Mouse (Mus musculus): ENCODE results near the gene Gm37240. TPM values are rescaled to one million over a fixed set of nuclear protein-coding genes. Genes with fewer than 3 reads are reported as not detected.

Gm37240 gene
- polyA plus RNA-seq, 1 experiment from 2014 or later, result 15.1 TPM

DNA sequence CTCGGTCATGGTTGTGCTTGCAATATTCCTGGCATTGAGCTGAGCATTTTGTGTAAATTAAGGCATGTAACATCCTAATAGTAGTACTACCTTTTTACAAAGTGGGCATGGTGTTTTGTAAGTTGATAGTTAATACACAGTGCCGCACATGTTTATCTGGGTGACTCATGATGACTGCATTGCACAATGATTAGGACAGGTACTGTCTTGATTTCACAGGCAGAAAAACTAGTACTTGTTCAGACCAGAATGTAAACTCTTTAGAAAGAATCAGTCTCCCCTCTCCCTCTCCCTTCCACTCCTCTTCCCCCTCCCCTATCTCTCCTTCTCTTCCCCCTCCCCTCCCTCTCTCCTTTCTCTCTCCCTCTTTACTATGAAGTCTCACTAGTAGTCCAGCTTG, 1284.6 kb downstream of the Gm37240 start:
- Histone ChIP-seq H3K4me2 (replicated peaks; ENCODE audit: low read depth, low read length) (no peak overlapping the region), H3K36me3 (ENCODE audit: control insufficient read depth, insufficient read depth, low read length) (no peaks in the 10 kb centered on the region), H3K9ac (ENCODE audit: low read depth, low read length) (no peak overlapping the region), H3K4me1 (ENCODE audit: control insufficient read depth, insufficient read depth, low read length) (no peaks in the 10 kb centered on the region), H3K9me3 (ENCODE audit: control insufficient read depth, low read length) (no peaks in the 10 kb centered on the region), H3K27me3 (ENCODE audit: control insufficient read depth, insufficient read depth, low read length) (no peaks in the 10 kb centered on the region), H3K27ac (ENCODE audit: low read depth, low read length) (no peak overlapping the region), H3K4me3 (ENCODE audit: low read length) (no peak overlapping the region)
- ATAC-seq (ENCODE audit: low FRiP score, low TSS enrichment), result no peak
- 97% methylated on average over 2 of the region's 2 CpGs for WGBS

GRCm38 (mm10) chr3:84601870-84602495, 1285.3 kb downstream of the Gm37240 start:
- H3K36me3 ChIP-seq (ENCODE audit: control insufficient read depth, insufficient read depth, low read length), result no peaks in the 10 kb centered on the region
- WGBS, result 81% methylated on average over 9 of the region's 9 CpGs
- H3K4me2 ChIP-seq (replicated peaks; ENCODE audit: low read depth, low read length), result no peak overlapping the region
- no peak overlapping the region for H3K27ac ChIP-seq (ENCODE audit: low read depth, low read length)
- H3K9me3 ChIP-seq (ENCODE audit: control insufficient read depth, low read length), result no peaks in the 10 kb centered on the region
- H3K9ac ChIP-seq (ENCODE audit: low read depth, low read length), result no peak overlapping the region
- H3K4me3 ChIP-seq (ENCODE audit: low read length), result no peak overlapping the region
- no peaks in the 10 kb centered on the region for H3K27me3 ChIP-seq (ENCODE audit: control insufficient read depth, insufficient read depth, low read length)
- ATAC-seq (ENCODE audit: low FRiP score, low TSS enrichment), result no peak
- no peaks in the 10 kb centered on the region for H3K4me1 ChIP-seq (ENCODE audit: control insufficient read depth, insufficient read depth, low read length)

DNA sequence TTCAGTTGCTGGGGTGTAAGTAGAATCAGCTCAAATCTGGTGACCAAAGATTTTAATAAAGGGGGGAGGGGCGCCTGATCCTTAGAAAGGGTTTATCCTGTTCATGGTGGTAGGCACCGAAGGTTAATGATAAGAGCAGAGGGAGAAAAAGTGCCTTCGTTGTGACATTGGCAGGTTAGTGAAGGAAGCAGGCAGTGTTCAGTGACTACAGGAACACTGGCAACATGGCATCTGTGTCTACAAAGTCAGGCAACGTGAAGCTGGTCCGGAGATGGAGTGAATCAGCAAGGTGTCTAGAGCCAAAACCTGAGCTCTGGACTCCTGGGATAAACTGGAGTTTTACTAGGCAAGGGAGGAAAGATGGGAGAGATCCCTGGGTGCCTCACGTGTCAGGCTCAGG, 1288.6 kb downstream of the Gm37240 start:
- no peak for ATAC-seq (ENCODE audit: low FRiP score, low TSS enrichment)
- Histone ChIP-seq H3K4me2 (replicated peaks; ENCODE audit: low read depth, low read length) (no peak overlapping the region), H3K4me3 (ENCODE audit: low read length) (no peak overlapping the region), H3K4me1 (ENCODE audit: control insufficient read depth, insufficient read depth, low read length) (0 out of 2 replicates have a peak, but pooled peaks cover 4% of the 10 kb centered on the region), H3K36me3 (ENCODE audit: control insufficient read depth, insufficient read depth, low read length) (no peaks in the 10 kb centered on the region), H3K27me3 (ENCODE audit: control insufficient read depth, insufficient read depth, low read length) (no peaks in the 10 kb centered on the region), H3K27ac (ENCODE audit: low read depth, low read length) (no peak overlapping the region), H3K9ac (ENCODE audit: low read depth, low read length) (no peak overlapping the region), H3K9me3 (ENCODE audit: control insufficient read depth, low read length) (no peaks in the 10 kb centered on the region)
- WGBS, result 88% methylated on average over 6 of the region's 6 CpGs

GRCm38 (mm10) chr3:84597996-84598734, 1289.2 kb downstream of the Gm37240 start:
- Histone ChIP-seq H3K4me2 (replicated peaks; ENCODE audit: low read depth, low read length) (no peak overlapping the region), H3K4me1 (ENCODE audit: control insufficient read depth, insufficient read depth, low read length) (0 out of 2 replicates have a peak, but pooled peaks cover 4% of the 10 kb centered on the region), H3K4me3 (ENCODE audit: low read length) (no peak overlapping the region), H3K36me3 (ENCODE audit: control insufficient read depth, insufficient read depth, low read length) (no peaks in the 10 kb centered on the region), H3K9me3 (ENCODE audit: control insufficient read depth, low read length) (no peaks in the 10 kb centered on the region), H3K27ac (ENCODE audit: low read depth, low read length) (no peak overlapping the region), H3K27me3 (ENCODE audit: control insufficient read depth, insufficient read depth, low read length) (no peaks in the 10 kb centered on the region), H3K9ac (ENCODE audit: low read depth, low read length) (no peak overlapping the region)
- 79% methylated on average over 6 of the region's 6 CpGs for WGBS
- no peak for ATAC-seq (ENCODE audit: low FRiP score, low TSS enrichment)

DNA sequence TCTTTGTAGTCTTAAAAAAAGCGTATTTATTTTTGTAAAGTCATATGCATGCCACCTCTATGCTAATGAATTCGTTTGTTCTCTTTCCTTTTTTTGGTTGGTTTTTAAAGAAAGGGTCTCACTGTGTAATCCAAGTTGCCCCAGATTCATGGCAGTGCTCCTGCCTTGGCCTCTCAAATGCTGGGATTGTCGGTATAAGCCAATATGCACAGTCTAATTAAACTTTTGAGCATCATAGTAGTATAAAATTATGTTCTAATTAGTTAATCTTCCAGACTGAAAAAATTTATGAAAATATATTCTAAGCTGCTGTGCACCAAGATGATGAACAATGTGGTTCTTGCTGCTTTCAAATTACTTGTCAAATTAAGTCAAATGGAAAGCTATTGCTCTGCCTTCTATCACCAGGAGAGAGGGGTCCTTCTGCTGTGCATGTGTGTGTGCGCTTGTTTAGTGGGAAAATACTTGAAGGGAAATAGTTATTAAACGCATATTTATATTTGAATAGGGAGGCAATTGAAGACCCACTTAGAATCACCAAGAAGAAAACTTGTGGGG, 1291.6 kb downstream of the Gm37240 start:
- Histone ChIP-seq H3K36me3 (ENCODE audit: control insufficient read depth, insufficient read depth, low read length) (no peaks in the 10 kb centered on the region), H3K4me2 (replicated peaks; ENCODE audit: low read depth, low read length) (no peak overlapping the region; the same call in 1 of the 2 replicates), H3K4me3 (ENCODE audit: low read length) (no peak overlapping the region), H3K27me3 (ENCODE audit: control insufficient read depth, insufficient read depth, low read length) (no peaks in the 10 kb centered on the region), H3K4me1 (ENCODE audit: control insufficient read depth, insufficient read depth, low read length) (0 out of 2 replicates have a peak, but pooled peaks cover 4% of the 10 kb centered on the region), H3K9me3 (ENCODE audit: control insufficient read depth, low read length) (no peaks in the 10 kb centered on the region), H3K27ac (ENCODE audit: low read depth, low read length) (no peak overlapping the region), H3K9ac (ENCODE audit: low read depth, low read length) (no peak overlapping the region)
- 46% methylated on average over 5 of the region's 5 CpGs for WGBS
- ATAC-seq (ENCODE audit: low FRiP score, low TSS enrichment), result no peak

DNA sequence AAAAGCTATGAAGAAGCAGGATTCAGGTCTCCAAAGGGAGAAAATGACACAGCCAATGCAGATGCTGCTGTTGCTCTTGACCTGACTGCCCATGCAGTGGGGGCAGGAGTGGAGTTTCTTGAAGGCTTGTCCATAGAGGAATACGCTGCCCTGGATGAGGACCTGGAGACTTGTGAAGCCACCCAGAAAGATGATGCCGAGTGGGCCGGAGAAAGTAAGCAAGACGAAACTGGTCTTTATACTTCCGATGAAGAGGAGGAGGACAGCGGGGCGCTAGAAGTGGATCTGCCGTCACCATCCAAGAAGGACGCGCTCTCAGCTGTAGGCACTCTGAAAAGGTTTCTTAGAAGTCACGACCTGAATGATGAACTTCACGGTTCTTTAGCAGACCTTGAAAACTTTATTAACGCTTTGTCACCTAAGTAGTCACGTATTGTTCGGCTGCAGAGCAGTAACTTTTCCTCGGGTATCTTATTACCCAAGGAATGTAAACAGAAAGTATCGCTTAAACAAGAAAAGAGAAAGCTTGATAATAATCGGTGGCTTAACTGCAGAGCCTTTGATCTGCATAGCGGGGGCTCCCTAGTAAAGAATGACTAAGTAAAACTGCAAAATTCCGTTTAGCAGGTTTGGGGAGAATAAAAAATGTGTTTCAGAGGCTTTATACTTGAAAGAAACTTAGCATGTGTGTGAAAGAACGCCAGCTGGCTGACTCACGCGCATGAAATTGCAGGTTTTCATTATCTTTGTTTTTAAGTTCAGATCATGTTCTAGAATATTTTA, 1292.2 kb downstream of the Gm37240 start:
- Histone ChIP-seq H3K36me3 (ENCODE audit: control insufficient read depth, insufficient read depth, low read length) (no peaks in the 10 kb centered on the region), H3K4me1 (ENCODE audit: control insufficient read depth, insufficient read depth, low read length) (0 out of 2 replicates have a peak, but pooled peaks cover 4% of the 10 kb centered on the region), H3K4me3 (ENCODE audit: low read length) (peak overlapping the region; percentile 20), H3K9me3 (ENCODE audit: control insufficient read depth, low read length) (no peaks in the 10 kb centered on the region), H3K27me3 (ENCODE audit: control insufficient read depth, insufficient read depth, low read length) (no peaks in the 10 kb centered on the region), H3K27ac (ENCODE audit: low read depth, low read length) (no peak overlapping the region), H3K4me2 (replicated peaks; ENCODE audit: low read depth, low read length) (peak overlapping the region; percentile 42), H3K9ac (ENCODE audit: low read depth, low read length) (peak overlapping the region; percentile 5; the same call in 1 of the 2 replicates)
- WGBS, result 6% methylated on average over 23 of the region's 23 CpGs
- ATAC-seq (ENCODE audit: low FRiP score, low TSS enrichment), result no peak

DNA sequence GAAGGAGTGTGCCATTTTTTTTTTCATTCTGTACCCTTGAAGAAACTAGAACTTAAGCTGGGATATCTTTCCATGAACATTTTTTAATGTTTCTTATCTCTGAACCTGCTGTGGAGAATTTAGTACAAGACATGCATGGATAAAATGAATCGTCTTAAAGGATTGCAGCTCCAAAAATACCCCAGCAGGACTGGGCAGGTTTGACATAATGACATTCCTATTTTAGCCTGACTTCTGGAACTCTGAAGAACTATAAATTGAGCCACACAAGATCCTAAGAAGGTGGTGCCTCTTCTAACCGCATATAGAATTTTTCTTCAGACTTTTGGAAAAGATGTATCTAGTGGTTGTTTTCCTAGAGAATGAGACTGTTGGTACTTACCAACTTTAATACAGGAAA, 1294.0 kb downstream of the Gm37240 start, which contains the start of gene Tigd4:
Gene Tigd4, plus strand, starts transcription at position 301 of the 400 bp plus-strand sequence.
- ATAC-seq (ENCODE audit: low FRiP score, low TSS enrichment), result no peak
- Histone ChIP-seq H3K27ac (ENCODE audit: low read depth, low read length) (no peak within 1 kb of the TSS), H3K36me3 (ENCODE audit: control insufficient read depth, insufficient read depth, low read length) (no peaks in the 10 kb centered on the region), H3K9me3 (ENCODE audit: control insufficient read depth, low read length) (no peaks in the 10 kb centered on the region), H3K27me3 (ENCODE audit: control insufficient read depth, insufficient read depth, low read length) (no peaks in the 10 kb centered on the region), H3K9ac (ENCODE audit: low read depth, low read length) (no peak within 1 kb of the TSS), H3K4me3 (ENCODE audit: low read length) (no peak within 1 kb of the TSS), H3K4me1 (ENCODE audit: control insufficient read depth, insufficient read depth, low read length) (0 out of 2 replicates have a peak, but pooled peaks cover 4% of the 10 kb centered on the region), H3K4me2 (replicated peaks; ENCODE audit: low read depth, low read length) (no peak within 1 kb of the TSS)
- 90% methylated on average over 2 of the region's 2 CpGs for WGBS

DNA sequence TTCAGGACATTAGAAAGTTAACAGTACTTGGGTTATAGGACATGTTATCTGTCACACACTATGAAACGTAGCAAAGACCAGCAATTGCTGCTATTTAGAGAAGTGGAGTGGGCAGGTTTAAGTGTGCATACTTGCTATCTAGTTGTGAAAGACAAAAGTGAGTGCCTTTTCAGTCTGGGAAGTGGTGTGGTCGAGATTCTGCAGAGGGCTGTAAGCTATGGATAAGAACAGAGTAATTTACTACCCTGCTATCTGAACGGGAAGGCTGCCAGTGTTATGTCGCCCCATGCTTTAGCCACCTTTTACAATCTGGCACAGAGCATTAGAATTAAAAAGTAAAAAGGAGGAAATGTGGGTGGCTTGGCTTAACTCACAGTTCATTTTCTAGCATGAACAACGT, 1300.6 kb downstream of the Gm37240 start:
- Histone ChIP-seq H3K36me3 (ENCODE audit: control insufficient read depth, insufficient read depth, low read length) (no peaks in the 10 kb centered on the region), H3K4me3 (ENCODE audit: low read length) (no peak overlapping the region), H3K4me2 (replicated peaks; ENCODE audit: low read depth, low read length) (no peak overlapping the region), H3K9ac (ENCODE audit: low read depth, low read length) (no peak overlapping the region), H3K4me1 (ENCODE audit: control insufficient read depth, insufficient read depth, low read length) (no peaks in the 10 kb centered on the region), H3K27me3 (ENCODE audit: control insufficient read depth, insufficient read depth, low read length) (no peaks in the 10 kb centered on the region), H3K9me3 (ENCODE audit: control insufficient read depth, low read length) (no peaks in the 10 kb centered on the region), H3K27ac (ENCODE audit: low read depth, low read length) (no peak overlapping the region)
- no peak for ATAC-seq (ENCODE audit: low FRiP score, low TSS enrichment)
- WGBS, result 46% methylated on average over 5 of the region's 5 CpGs
